Mouse (Mus musculus) frontal cortex, postnatal 10 days (tissue): ENCODE data around the gene Sec11a.

Experiments used
- DNase-seq, 2 experiments: peaks; one replicate each; pipeline ENCODE4 v3.0.0; 2022; ENCODE audit warnings: low spot score in 2 of 2, mixed read lengths in 1 of 2

Gene Sec11a

DNA sequence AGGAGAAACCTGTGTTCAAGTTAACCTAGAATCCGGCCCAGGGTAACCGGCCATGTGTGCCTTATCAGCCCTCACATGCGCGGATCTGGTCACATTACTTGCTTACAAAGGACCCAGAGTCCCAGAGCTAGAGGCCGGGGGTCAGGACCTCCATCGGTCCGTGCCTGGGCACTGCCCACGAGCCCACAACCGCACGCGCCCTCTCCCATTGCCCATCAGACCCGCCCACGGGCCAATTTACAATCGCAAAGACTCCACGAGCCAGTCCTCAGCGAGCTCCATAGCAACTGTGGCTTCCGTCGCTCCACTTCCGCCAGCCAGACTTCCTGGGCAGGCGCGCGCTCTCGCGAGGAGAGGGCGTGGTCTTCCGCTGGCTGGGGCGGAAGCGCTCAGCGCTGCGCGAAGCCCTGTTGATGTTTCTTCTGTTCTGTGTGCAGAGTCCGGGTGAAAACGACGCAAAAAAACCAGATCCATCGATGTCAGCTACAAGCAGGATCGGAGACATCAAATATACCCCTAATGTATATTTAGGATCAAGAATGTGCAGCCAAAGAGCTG is 46.6 kb downstream of the Sec11a start, which contains the start of gene Wdr73:
Gene Wdr73, minus strand, starts transcription at position 326 of the 558 bp plus-strand sequence.
- peak; percentile 83 to 88 for DNase-seq

GRCm38 (mm10) chr7:80897721-80898120 is 49.9 kb downstream of the Sec11a start:
- DNase-seq = no peak

GRCm38 (mm10) chr7:80897134-80897533 is 50.4 kb downstream of the Sec11a start:
- no peak for DNase-seq

DNA sequence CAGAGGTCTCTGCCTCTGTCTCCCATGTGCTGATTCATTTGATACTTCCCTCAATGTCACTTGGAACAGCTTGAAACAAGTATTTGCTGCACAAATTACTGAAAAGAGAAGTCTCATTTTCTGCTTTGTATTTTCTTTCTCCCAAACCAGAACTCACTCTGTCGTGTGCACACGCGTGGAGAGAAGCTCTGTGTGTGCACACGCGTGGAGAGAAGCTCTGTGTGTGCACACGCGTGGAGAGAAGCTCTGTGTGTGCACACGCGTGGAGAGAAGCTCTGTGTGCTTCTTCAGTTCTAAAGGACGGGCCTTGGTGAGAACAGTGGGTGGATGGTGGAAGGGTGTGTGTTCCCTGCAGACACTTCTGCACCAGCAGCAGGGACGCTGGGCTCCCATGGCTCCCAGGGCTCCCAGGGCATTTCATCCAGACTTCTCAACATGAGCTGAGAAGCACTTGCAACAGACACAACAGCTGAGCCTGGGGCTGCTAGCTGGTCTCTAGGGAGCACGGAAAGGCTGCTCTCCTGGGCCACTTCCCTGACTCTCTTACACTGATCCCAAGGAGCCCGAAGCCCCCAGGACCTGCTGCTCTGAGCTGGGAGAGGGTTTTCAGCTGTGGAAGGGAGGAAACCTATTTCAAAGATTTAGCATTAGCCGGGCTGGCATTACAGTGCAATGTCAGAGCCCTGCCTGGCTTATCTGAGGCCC is 52.6 kb downstream of the Sec11a start:
- no peak for DNase-seq

- no peak for DNase-seq
These were observed 53.4 kb downstream of the Sec11a start for GRCm38 (mm10) chr7:80894196-80894595.

DNA sequence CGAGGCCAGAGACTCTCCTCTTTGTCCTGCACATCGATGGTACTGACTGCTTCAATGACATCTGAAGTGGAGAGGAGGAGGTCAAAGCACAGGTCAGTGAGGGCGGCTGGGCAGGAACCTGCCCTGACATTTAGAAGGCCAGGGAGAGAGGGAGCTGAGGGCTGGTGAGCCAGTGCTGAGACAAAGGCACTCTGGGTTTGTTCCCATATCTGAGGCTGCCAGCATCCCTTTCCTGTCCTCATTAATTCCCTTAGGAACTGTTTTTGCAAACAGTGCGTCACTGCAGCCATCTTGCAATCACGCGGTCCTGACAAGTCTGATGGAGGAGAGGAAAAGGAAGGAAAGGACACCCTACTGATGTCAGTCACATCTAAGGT is 53.8 kb downstream of the Sec11a start:
- DNase-seq = no peak

DNA sequence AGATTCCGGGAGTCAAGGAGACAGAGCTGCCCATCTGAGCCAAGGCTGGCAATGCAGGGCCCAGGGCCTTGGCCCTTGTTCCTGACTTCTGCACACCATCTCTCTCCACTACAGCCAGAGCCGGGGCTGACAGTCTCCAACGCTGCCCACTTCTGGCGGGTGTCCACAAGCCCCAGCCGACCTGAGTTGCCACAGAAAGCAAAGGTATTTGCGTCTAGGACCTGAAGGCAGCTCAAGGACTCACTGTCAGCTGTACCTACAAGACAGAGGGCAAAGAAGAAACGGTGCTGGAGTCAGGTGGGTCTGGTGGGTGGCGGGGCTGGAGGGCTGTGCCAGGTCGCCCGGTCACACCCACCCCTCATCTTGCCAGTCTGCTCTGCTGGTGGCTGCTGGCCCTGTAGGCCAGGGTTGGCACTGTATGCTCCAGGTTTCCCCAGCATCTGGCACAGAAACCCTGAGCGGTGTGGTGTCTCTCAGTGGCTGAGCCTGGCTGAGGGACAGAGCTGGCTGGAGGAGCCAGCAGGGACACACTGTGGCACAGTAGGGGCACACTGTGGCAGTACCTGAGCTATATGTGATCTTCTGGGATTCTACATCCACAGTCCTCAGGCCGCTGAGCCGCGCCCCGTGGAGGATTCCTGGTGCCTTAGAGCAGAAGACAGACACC is 54.4 kb downstream of the Sec11a start:
- no peak for DNase-seq

GRCm38 (mm10) chr7:80889841-80890241 is 57.7 kb downstream of the Sec11a start:
- no peak for DNase-seq

DNA sequence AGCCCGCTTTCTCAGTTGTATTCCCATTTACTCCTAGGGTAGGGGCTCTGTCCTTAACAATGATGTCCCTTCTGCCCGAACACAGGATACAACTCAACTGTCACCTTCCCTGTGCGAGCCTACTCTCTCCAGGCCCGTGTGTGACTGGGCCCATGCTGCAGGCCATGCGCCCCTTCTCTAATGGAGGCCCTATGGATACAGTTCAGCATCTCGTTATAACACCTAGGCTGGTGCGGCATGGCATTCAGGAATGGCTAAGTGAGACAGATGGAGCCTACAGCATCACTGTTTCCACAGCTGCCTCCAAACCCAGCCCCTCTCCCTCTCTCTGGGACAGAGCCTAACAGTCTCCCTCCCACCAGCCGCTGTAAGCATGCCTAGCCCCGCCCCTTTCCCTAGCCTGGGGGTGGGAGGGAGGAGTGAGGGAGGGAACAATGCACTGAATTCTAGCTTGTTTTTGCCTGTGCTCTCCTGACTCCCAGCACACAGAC is 58.5 kb downstream of the Sec11a start:
- no peak for DNase-seq

- DNase-seq = no peak
These were observed 59.0 kb downstream of the Sec11a start for GRCm38 (mm10) chr7:80888595-80888994.

DNA sequence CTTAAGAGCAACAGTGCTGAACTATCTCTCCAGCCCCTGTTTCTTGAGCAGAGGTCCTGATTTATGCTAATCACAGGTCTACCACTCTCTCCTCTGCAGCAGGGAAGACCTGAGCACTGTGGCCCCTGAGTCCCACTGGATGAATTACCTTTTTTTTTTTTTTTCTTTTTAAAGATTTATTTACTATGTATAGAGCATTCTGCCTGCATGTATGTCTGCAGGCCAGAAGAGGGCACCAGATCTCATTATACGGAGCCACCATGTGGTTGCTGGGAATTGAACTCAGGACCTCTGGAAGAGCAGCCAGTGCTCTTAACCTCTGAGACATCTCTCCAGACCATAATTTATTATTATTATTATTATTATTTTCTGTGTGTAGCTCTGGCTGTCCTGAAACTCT is 61.9 kb downstream of the Sec11a start:
- DNase-seq = no peak

DNA sequence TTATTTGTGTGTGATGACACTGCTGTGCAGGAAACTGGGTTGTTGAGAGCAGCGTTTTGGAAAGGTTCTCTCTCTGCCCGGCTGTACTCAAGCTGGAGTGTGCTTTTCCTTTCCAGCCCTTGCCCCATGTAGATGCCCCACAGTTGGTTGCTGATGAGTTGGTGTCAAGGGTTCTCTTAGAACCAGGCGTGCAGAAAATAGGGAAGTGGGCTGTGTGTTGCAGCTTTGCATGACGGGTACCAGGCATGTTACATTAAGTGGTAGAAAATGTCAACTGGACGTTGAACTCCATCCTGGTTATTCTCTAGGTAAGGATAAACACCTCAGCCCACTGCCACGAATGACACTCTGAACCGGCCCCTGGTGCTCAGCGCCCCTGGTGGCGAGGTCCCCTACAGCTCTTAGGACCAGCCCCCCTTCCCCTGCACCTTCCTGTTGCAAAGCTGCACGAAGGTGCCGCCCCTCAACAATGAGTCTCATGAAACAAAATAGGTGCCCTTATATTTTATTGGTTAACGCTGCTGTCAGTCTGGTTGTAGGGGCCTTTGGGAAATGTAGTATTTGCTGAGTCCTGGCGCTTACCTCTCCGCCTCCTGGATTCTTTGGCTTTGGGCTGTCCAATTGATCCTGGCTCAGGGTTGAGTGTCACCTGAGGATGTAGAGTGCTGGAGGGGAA is 64.6 kb downstream of the Sec11a start:
- peak; percentile 54 to 55 for DNase-seq

- DNase-seq = no peak
These were observed 71.9 kb downstream of the Sec11a start for GRCm38 (mm10) chr7:80875727-80876126.

GRCm38 (mm10) chr7:80873631-80874030 is 73.9 kb downstream of the Sec11a start:
- no peak for DNase-seq

DNA sequence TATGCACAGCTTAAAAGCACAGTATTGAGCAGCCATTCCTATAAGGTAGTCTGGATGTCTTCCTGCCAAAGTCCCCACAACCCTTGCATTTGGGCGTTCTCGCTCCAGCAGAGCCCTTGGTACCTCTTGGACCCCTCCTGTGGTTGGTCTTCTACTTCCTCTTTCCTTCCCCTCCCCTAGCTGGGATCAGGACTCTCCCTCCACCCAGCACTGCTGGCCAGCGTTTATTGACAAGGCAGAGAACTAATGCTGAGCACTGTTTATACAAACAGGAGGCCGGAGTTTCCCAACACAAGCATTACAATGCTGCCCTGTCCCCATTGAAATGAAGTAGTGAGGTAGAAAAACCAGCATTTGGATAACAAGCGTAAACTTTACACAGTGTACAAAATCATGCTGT is 74.5 kb downstream of the Sec11a start:
- DNase-seq = no peak

DNA sequence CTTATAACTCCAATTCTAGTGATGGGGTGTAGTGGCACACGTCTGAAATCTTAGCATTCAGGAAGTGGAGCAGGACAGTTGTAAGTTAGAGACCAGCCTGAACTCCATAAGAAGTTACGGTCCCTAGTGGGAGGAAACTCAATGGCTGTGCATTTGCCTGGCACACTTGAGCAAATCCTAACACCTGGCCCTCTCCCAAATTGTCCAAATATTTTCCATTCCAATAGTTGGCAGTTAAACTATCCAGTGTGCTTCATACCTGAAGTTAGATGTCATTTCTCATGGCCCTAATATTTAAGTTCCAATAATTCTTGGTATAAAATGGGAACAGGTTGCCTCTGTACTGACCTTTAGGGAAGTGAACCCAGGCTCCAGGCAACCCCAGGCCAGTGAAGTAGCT is 78.9 kb downstream of the Sec11a start:
- DNase-seq = no peak

DNA sequence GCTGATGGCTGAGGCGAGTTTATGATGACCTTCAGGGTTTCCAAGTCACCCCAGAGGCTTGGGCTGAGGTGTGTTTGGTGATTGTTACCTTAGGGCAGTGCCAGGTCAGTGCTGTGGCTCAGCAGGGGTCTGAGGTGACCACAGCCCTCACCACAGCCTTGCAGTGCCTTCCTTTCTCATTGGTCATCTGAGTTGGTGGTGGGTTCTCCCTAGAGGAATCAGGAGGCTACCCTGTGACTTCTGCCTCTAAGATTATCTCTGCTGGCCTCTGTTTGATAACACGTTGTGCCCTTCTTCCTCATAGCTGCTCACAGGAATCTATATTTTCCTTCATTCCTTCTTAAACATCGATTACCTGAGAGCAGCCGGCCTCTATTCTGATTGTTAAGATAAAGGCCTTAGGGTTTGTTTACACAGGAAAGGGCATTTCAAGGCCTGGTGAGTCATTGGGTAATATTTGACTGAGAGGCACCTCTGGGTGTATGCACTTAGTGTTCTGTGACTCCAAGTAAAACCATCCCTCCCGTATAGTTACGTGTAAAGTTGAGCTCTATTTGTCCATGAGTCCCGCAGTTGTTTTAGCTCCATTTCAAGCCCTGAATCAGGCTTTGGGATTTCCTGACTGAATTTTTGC is 80.9 kb downstream of the Sec11a start:
- no peak for DNase-seq

GRCm38 (mm10) chr7:80865521-80865920 is 82.1 kb downstream of the Sec11a start:
- DNase-seq = no peak

- DNase-seq = no peak
These were observed 82.7 kb downstream of the Sec11a start for GRCm38 (mm10) chr7:80864831-80865230.

GRCm38 (mm10) chr7:80864151-80864550 is 83.4 kb downstream of the Sec11a start:
- DNase-seq = no peak

DNA sequence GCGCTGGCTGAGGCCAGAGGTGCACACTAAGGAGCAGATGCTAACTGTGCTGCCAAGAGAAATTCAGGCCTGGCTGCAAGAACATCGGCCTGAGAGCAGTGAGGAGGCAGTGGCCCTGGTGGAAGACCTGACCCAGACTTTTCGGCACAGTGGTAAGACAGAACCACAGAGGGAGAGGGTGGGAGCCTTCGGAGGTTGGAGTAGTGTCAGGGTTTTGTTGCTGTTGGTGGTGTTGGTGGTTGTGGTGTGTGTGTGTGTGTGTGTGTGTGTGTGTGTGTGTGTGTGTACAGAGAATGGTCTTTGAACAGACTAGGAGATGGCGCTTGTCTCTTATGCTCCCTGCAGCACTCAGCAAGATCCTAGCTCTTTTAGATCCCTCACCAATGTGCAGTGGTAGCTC is 84.1 kb downstream of the Sec11a start:
- DNase-seq = no peak

DNA sequence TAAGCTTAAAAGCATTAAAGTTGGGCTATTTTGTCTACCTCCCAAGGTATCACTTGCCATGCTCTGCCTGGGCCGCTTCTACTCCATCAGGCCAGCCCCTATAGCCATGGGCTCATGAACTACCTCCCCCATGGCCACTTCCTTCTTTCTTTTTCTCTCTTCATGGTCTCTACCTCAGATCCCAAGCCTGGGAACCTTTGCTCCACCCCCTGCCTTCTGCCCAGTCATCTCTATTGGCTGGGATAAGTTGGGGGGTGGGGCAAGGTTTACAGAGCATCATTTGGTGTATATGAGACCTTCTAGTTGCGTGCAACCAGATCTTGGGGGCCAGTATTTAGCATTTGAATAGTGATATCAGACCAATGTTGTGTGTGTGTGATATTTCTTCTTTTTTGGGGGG is 85.1 kb downstream of the Sec11a start:
- no peak for DNase-seq
